Mouse (Mus musculus) liver, embryonic 16.5 days (tissue): ENCODE measurements around the gene Btbd18. TPM values are rescaled to one million over a fixed set of nuclear protein-coding genes. Genes with fewer than 3 reads are reported as not detected.

Experiments
- ATAC-seq: fragments of 200-750 bp; cut with Nextera tagmentation; 2 replicates; pipeline ENCODE4 v1.8.0; 2017; ENCODE audit warnings: low read depth, mild to moderate bottlenecking, moderate number of reproducible peaks, moderate library complexity
- H3K27ac ChIP-seq: fragments of 300-500 bp; sonication (generic); 2 replicates; pipeline ENCODE4 v1.5.1; 2014; ENCODE audit warnings: mild to moderate bottlenecking, low read length
- H3K27me3 ChIP-seq: fragments of 300-500 bp; sonication (generic); 2 replicates; pipeline ENCODE4 v1.6.1; 2014; ENCODE audit warnings: low read depth, low read length, mixed read lengths; ENCODE audit not compliant: control insufficient read depth, insufficient read depth
- H3K36me3 ChIP-seq: fragments of 300-500 bp; sonication (generic); 2 replicates; pipeline ENCODE4 v1.6.1; 2014; ENCODE audit warnings: mild to moderate bottlenecking; ENCODE audit not compliant: control insufficient read depth, insufficient read depth
- H3K4me1 ChIP-seq: fragments of 300-500 bp; sonication (generic); 2 replicates; pipeline ENCODE4 v1.6.1; 2014; ENCODE audit warnings: low read depth, low read length, mixed read lengths; ENCODE audit not compliant: control insufficient read depth
- H3K4me2 ChIP-seq: fragments of 300-500 bp; sonication (generic); 2 replicates; pipeline ENCODE4 v1.6.1; 2014; ENCODE audit warnings: low read depth, low read length, mixed read lengths
- H3K4me3 ChIP-seq: fragments of 300-500 bp; sonication (generic); 2 replicates; pipeline ENCODE4 v1.5.1; 2014; ENCODE audit warnings: low read depth, mild to moderate bottlenecking, low read length
- H3K9ac ChIP-seq: fragments of 300-500 bp; sonication (generic); 2 replicates; pipeline ENCODE4 v1.6.1; 2014; ENCODE audit warnings: low read depth, low read length
- H3K9me3 ChIP-seq: fragments of 300-500 bp; sonication (generic); replicated peaks from 2 replicates; pipeline ENCODE4 v1.6.1; 2016; ENCODE audit warnings: low read length; ENCODE audit not compliant: control insufficient read depth
- WGBS: fragments of 180-500 bp; shearing (Covaris S2); extraction: QIAGEN DNeasy Blood & Tissue Kit; methylation state at CpG from one replicate; pipeline ENCODE4 v1.1.7; 2014; ENCODE audit not compliant: insufficient replicate concordance; 5-methylcytosine and 5-hydroxymethylcytosine counted together
- polyA plus RNA-seq: library from polyadenylated mRNA; unstranded; fragments of >200 nt; fragmentation: Nextera tagmentation; extraction: Ambion mirVana; gene quantifications from 2 replicates; pipeline ENCODE4 v1.2.1, GENCODE M21; 2015

The Btbd18 gene
- polyA plus RNA-seq: 0.04 TPM in 2 replicates

GRCm38 (mm10) chr2:84658806-84659205 is at the start of gene Btbd18:
Gene Btbd18 (plus strand): TSS chr2:84659079.
- no peaks in the 10 kb centered on the region for H3K4me1 ChIP-seq
- H3K4me3 ChIP-seq: no peak within 1 kb of the TSS
- no peaks in the 10 kb centered on the region for H3K36me3 ChIP-seq
- H3K9me3 ChIP-seq: no peaks in the 10 kb centered on the region
- H3K4me2 ChIP-seq: no peak within 1 kb of the TSS
- no peak within 1 kb of the TSS for H3K9ac ChIP-seq
- peak within 1 kb of the TSS; percentile 25; the same call in 1 of the 2 replicates for H3K27ac ChIP-seq
- no peak for ATAC-seq
- WGBS: 89% methylated on average over 32 of the region's 32 CpGs
- no peaks in the 10 kb centered on the region for H3K27me3 ChIP-seq

GRCm38 (mm10) chr2:84612764-84613163 is 46.1 kb upstream of the Btbd18 start:
- Histone ChIP-seq H3K9ac (no peak overlapping the region), H3K27me3 (no peaks in the 10 kb centered on the region), H3K9me3 (no peaks in the 10 kb centered on the region), H3K27ac (no peak overlapping the region), H3K4me2 (no peak overlapping the region), H3K36me3 (peaks cover 32% of the 10 kb centered on the region), H3K4me1 (peaks cover 3% of the 10 kb centered on the region; the same call in 1 of the 2 replicates), H3K4me3 (no peak overlapping the region)
- no peak for ATAC-seq
- 87% methylated on average over 6 of the region's 6 CpGs for WGBS

- peaks cover 25% of the 10 kb centered on the region for H3K36me3 ChIP-seq
- WGBS: 43% methylated on average over 3 of the region's 3 CpGs
- H3K9ac ChIP-seq: no peak overlapping the region
- H3K4me2 ChIP-seq: no peak overlapping the region
- no peaks in the 10 kb centered on the region for H3K9me3 ChIP-seq
- no peak overlapping the region for H3K27ac ChIP-seq
- no peaks in the 10 kb centered on the region for H3K27me3 ChIP-seq
- peaks cover 6% of the 10 kb centered on the region; the same call in 1 of the 2 replicates for H3K4me1 ChIP-seq
- ATAC-seq: peak; percentile 45; the same call in 1 of the 2 replicates
- no peak overlapping the region for H3K4me3 ChIP-seq
Observed at GRCm38 (mm10) chr2:84617637-84618515, 41.0 kb upstream of the Btbd18 start.

GRCm38 (mm10) chr2:84618914-84619313 is 40.0 kb upstream of the Btbd18 start:
- Histone ChIP-seq H3K4me3 (no peak overlapping the region), H3K9ac (no peak overlapping the region), H3K27me3 (no peaks in the 10 kb centered on the region), H3K27ac (no peak overlapping the region), H3K36me3 (peaks cover 20% of the 10 kb centered on the region), H3K4me2 (no peak overlapping the region), H3K4me1 (peaks cover 14% of the 10 kb centered on the region), H3K9me3 (no peaks in the 10 kb centered on the region)
- no peak for ATAC-seq
- 41% methylated on average over 2 of the region's 2 CpGs for WGBS

- no peaks in the 10 kb centered on the region for H3K27me3 ChIP-seq
- H3K36me3 ChIP-seq: peaks cover 18% of the 10 kb centered on the region
- no peaks in the 10 kb centered on the region for H3K9me3 ChIP-seq
- H3K4me3 ChIP-seq: no peak overlapping the region
- peaks cover 18% of the 10 kb centered on the region for H3K4me1 ChIP-seq
- no peak overlapping the region for H3K4me2 ChIP-seq
- no peak for ATAC-seq
- 86% methylated on average over 21 of the region's 21 CpGs for WGBS
- H3K9ac ChIP-seq: no peak overlapping the region
- H3K27ac ChIP-seq: no peak overlapping the region
Observed at GRCm38 (mm10) chr2:84619646-84620340, 39.1 kb upstream of the Btbd18 start.

- H3K9ac ChIP-seq: no peak overlapping the region
- peaks cover 7% of the 10 kb centered on the region for H3K36me3 ChIP-seq
- 66% methylated on average over 2 of the region's 2 CpGs for WGBS
- no peak overlapping the region for H3K4me3 ChIP-seq
- no peaks in the 10 kb centered on the region for H3K9me3 ChIP-seq
- ATAC-seq: no peak
- no peak overlapping the region for H3K27ac ChIP-seq
- no peak overlapping the region for H3K4me2 ChIP-seq
- H3K4me1 ChIP-seq: peaks cover 27% of the 10 kb centered on the region
- no peaks in the 10 kb centered on the region for H3K27me3 ChIP-seq
Observed at GRCm38 (mm10) chr2:84622668-84623067, 36.2 kb upstream of the Btbd18 start.

GRCm38 (mm10) chr2:84623428-84624119 is 35.3 kb upstream of the Btbd18 start:
- Histone ChIP-seq H3K9ac (no peak overlapping the region), H3K4me2 (no peak overlapping the region), H3K27ac (peak overlapping the region; percentile 21), H3K36me3 (peaks cover 7% of the 10 kb centered on the region), H3K4me1 (peaks cover 27% of the 10 kb centered on the region), H3K27me3 (no peaks in the 10 kb centered on the region), H3K9me3 (no peaks in the 10 kb centered on the region), H3K4me3 (no peak overlapping the region)
- no peak for ATAC-seq
- WGBS: 36% methylated on average over 3 of the region's 3 CpGs

GRCm38 (mm10) chr2:84624201-84624600 is 34.7 kb upstream of the Btbd18 start:
- no peak overlapping the region for H3K9ac ChIP-seq
- no peak overlapping the region for H3K4me2 ChIP-seq
- H3K27ac ChIP-seq: peak overlapping the region; percentile 16; the same call in 1 of the 2 replicates
- H3K4me1 ChIP-seq: peaks cover 27% of the 10 kb centered on the region
- no peak overlapping the region for H3K4me3 ChIP-seq
- no peaks in the 10 kb centered on the region for H3K27me3 ChIP-seq
- no peak for ATAC-seq
- 87% methylated on average over 17 of the region's 17 CpGs for WGBS
- H3K9me3 ChIP-seq: no peaks in the 10 kb centered on the region
- peaks cover 7% of the 10 kb centered on the region for H3K36me3 ChIP-seq
